Mouse (Mus musculus): ENCODE results near the gene Cntd1.
A peak's percentile ranks its signal among the peaks of the same experiment; 100 is the strongest.

DNA sequence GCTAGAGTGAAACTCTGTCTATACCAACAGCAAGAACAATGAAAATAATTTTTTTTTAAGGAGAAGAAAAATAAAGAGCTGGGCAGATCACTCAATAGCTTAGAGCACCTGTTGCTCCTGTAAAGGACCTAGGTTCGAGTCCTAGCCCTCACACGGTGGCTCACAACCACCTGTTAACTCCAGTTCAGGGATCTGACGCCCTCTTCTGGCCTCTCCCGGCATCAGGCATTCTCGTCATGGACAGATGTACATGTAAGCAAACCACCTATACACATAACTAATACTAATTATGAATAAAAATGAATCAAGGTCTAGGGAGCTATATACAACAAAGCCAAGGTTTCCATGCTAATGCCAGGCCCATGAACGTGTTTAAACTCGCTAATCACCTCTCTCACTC is 22.1 kb downstream of the Cntd1 start:
- TF ChIP-seq POLR2A (IDR thresholded peaks at IDR 0.05; ENCODE audit: borderline replicate concordance, control insufficient read depth, low read depth, low read length) (no peak), CTCF (IDR thresholded peaks at IDR 0.05; ENCODE audit: control insufficient read depth, insufficient read depth, low read length) (peak; percentile 43)

All from bone marrow, adult 2 months (tissue).